Mouse (Mus musculus): ENCODE results near the gene Cuedc2. TPM values are rescaled to one million over a fixed set of nuclear protein-coding genes. Genes with fewer than 3 reads are reported as not detected.
A peak's percentile ranks its signal among the peaks of the same experiment; 100 is the strongest.

The Cuedc2 gene
- polyA plus RNA-seq, 1 experiment from 2014 or later, result 167 TPM

DNA sequence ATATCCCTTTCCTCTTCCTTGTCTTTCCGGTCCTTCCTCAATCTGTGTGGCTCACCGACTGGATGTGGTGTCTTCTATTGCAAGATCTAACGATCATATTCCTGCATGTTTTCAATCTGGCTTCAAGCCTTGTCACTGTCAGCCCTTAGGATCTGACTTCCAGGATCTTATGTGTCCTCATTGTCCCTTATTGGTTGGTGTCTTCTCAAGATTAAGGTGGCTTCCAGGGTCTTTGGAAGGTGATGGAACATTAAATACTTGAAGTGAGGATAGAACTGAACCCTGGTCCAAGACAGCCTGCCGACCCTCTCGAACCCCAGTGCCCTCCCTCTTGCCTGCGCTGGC, 412 bp upstream of the Cuedc2 start:
- no peaks in the 10 kb centered on the region for H3K9me3 ChIP-seq (replicated peaks)
- H3K27me3 ChIP-seq, result peaks cover 4% of the 10 kb centered on the region; the same call in 1 of the 2 replicates
- peak overlapping the region; percentile 74 for H3K4me2 ChIP-seq (replicated peaks)
- 51% methylated on average over 6 of the region's 6 CpGs for WGBS
- H3K27ac ChIP-seq (replicated peaks), result peak overlapping the region; percentile 40
- H3K4me1 ChIP-seq, result peaks cover 15% of the 10 kb centered on the region
- no peaks in the 10 kb centered on the region for H3K36me3 ChIP-seq
- no peak overlapping the region for H3K9ac ChIP-seq
- H3K4me3 ChIP-seq (replicated peaks), result peak overlapping the region; percentile 79
- no peak for ATAC-seq (ENCODE audit: insufficient number of reproducible peaks, low FRiP score, low TSS enrichment, low read depth)

DNA sequence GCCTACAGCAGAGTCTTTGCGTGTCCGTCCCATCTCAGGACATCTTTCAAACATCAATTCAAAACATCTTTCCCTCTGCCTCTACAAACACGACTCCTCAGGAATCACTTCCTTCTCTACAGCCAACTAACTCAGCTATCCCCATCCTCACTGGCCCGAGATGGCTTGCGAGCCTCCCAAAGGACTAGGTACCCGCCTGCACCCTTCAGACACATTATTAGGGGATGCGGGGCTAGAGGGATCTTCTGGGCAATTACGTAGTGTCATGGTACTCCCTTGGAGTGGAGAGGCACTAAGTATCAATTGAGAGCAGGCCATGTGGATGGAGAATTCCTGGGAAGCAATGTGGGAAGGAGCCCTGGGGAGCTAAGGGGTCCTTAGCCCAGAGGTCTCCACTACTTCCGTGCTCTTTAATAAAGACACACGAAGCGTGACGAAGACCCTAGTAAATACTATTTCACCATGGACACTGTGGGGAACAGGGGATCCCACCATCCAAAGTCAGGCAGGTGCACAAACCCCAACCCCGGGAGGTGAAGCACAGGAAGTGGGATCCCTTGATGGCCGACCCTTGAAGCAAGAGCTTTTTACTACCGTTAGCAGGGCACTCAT, 677 bp downstream of the Cuedc2 start:
- Histone ChIP-seq H3K4me1 (peaks cover 15% of the 10 kb centered on the region), H3K4me3 (replicated peaks) (peak overlapping the region; percentile 79), H3K27ac (replicated peaks) (peak overlapping the region; percentile 48; the same call in 1 of the 2 replicates), H3K36me3 (no peaks in the 10 kb centered on the region), H3K9ac (peak overlapping the region; percentile 74), H3K4me2 (replicated peaks) (peak overlapping the region; percentile 74), H3K27me3 (no peaks in the 10 kb centered on the region), H3K9me3 (replicated peaks) (no peaks in the 10 kb centered on the region)
- ATAC-seq (ENCODE audit: insufficient number of reproducible peaks, low FRiP score, low TSS enrichment, low read depth), result no peak
- WGBS, result 33% methylated on average over 15 of the region's 15 CpGs

DNA sequence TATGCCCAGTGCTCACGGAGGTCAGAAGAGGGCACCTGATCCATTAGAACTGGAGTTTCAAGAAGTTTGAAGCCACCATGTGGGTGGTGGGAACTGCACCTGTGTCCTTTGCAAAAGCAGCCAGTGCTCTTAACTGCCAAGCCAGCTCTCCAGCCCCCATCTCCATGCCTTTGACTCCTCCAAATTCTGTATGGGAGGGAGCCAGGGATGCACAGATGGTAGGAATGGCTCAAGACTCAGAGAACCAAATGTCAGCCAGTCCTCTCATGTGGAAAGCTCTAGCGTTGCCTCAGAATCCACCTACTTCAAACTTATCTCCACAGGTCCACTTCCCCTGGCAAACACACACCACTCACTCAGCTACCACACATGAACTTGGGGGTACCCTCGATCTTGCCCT, 4.6 kb downstream of the Cuedc2 start:
- H3K27ac ChIP-seq (replicated peaks), result no peak overlapping the region
- no peak overlapping the region for H3K9ac ChIP-seq
- H3K27me3 ChIP-seq, result no peaks in the 10 kb centered on the region
- no peak overlapping the region for H3K4me2 ChIP-seq (replicated peaks)
- no peak overlapping the region for H3K4me3 ChIP-seq (replicated peaks)
- WGBS, result 87% methylated on average over 3 of the region's 3 CpGs
- no peak for ATAC-seq (ENCODE audit: insufficient number of reproducible peaks, low FRiP score, low TSS enrichment, low read depth)
- H3K9me3 ChIP-seq (replicated peaks), result no peaks in the 10 kb centered on the region
- H3K4me1 ChIP-seq, result peaks cover 26% of the 10 kb centered on the region
- H3K36me3 ChIP-seq, result peaks cover 13% of the 10 kb centered on the region

DNA sequence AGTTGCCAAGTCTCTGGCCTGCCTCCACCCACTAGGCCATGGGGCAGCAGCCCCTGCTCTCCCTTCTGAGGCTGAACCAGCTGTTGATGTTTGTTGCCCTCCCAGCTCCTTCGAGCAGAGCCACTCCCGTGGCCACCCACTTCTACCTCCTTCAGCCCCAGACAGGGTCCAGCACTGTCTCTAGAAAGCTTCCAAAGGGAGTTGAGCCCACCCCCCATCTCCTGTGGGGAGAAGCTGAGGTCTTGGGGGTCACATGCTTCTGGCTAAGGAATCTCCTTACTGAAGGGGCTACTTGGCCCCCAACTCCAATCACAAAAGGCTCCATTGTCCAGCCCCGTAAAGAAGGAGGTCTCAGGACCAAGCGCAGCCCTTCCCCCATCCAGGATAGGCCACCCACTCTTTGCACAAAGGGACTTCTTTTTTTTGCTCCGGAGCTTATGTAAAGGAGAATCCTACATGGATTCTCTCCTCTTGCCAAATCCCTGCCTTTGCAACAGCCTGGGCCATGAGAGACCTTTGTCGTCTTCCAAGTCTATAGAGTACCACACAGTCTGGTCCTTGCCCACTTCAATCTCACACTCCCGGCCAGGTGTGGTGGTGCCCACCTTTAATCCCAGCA, 5.7 kb downstream of the Cuedc2 start:
- Histone ChIP-seq H3K9me3 (replicated peaks) (no peaks in the 10 kb centered on the region), H3K4me1 (peaks cover 29% of the 10 kb centered on the region), H3K36me3 (peaks cover 13% of the 10 kb centered on the region), H3K27me3 (no peaks in the 10 kb centered on the region), H3K9ac (no peak overlapping the region), H3K4me3 (replicated peaks) (no peak overlapping the region), H3K27ac (replicated peaks) (no peak overlapping the region), H3K4me2 (replicated peaks) (no peak overlapping the region)
- 43% methylated on average over 7 of the region's 7 CpGs for WGBS
- no peak for ATAC-seq (ENCODE audit: insufficient number of reproducible peaks, low FRiP score, low TSS enrichment, low read depth)

- H3K27ac ChIP-seq (replicated peaks), result no peak overlapping the region
- H3K27me3 ChIP-seq, result peaks cover 7% of the 10 kb centered on the region
- H3K4me3 ChIP-seq (replicated peaks), result no peak overlapping the region
- no peaks in the 10 kb centered on the region for H3K9me3 ChIP-seq (replicated peaks)
- WGBS, result 75% methylated on average over 3 of the region's 3 CpGs
- no peak for ATAC-seq (ENCODE audit: insufficient number of reproducible peaks, low FRiP score, low TSS enrichment, low read depth)
- H3K36me3 ChIP-seq, result peaks cover 13% of the 10 kb centered on the region
- H3K4me2 ChIP-seq (replicated peaks), result no peak overlapping the region
- no peak overlapping the region for H3K9ac ChIP-seq
- H3K4me1 ChIP-seq, result peaks cover 32% of the 10 kb centered on the region
Observed at GRCm38 (mm10) chr19:46331936-46332335, 6.6 kb downstream of the Cuedc2 start.

DNA sequence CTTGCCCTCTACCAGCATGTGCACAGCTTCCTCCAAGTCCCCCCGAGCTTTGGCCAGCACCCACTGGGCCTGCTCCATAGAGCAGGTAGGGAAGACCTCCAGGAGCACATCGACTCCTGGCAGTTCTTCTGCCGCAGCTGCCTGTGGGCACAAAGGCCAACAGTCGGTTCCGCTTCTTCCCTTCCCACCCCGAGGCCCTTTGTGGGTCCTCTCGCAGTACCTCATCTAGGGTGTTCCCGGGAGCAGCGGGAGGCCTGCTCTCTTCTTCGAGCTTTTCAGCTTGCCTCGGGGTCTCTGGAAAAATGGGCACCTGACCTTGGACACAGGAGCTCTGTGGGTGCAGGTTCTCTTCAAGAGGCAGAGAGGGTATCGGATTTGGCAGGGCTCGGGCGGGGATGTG, 7.2 kb downstream of the Cuedc2 start:
- Histone ChIP-seq H3K27me3 (peaks cover 13% of the 10 kb centered on the region), H3K4me1 (peaks cover 38% of the 10 kb centered on the region), H3K9ac (no peak overlapping the region), H3K4me2 (replicated peaks) (no peak overlapping the region), H3K36me3 (peaks cover 13% of the 10 kb centered on the region), H3K9me3 (replicated peaks) (no peaks in the 10 kb centered on the region), H3K27ac (replicated peaks) (no peak overlapping the region), H3K4me3 (replicated peaks) (no peak overlapping the region)
- no peak for ATAC-seq (ENCODE audit: insufficient number of reproducible peaks, low FRiP score, low TSS enrichment, low read depth)
- 85% methylated on average over 14 of the region's 14 CpGs for WGBS

DNA sequence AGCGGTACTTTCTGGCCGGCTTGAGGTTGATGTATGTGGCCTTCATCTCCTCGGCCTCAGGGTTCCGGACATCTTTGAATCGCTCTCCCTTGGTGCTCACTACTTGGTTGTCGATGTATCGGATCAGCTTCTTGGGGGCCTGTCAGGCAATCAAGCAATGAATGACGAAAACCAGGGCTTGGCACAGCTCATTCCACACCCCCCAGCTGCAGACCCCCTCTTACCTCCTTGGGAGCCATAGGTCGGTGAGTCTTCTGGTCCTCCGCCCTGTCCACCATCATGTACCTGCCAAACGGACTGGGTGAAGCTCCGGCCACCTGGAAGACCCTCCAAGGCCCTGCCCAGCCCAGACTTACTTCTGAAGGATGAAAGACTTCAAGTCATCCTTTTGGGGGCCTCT, 7.8 kb downstream of the Cuedc2 start:
- Histone ChIP-seq H3K36me3 (peaks cover 13% of the 10 kb centered on the region), H3K27me3 (peaks cover 20% of the 10 kb centered on the region), H3K27ac (replicated peaks) (no peak overlapping the region), H3K9ac (no peak overlapping the region), H3K4me1 (peaks cover 38% of the 10 kb centered on the region), H3K4me2 (replicated peaks) (no peak overlapping the region), H3K4me3 (replicated peaks) (no peak overlapping the region), H3K9me3 (replicated peaks) (no peaks in the 10 kb centered on the region)
- no peak for ATAC-seq (ENCODE audit: insufficient number of reproducible peaks, low FRiP score, low TSS enrichment, low read depth)
- 91% methylated on average over 12 of the region's 12 CpGs for WGBS

DNA sequence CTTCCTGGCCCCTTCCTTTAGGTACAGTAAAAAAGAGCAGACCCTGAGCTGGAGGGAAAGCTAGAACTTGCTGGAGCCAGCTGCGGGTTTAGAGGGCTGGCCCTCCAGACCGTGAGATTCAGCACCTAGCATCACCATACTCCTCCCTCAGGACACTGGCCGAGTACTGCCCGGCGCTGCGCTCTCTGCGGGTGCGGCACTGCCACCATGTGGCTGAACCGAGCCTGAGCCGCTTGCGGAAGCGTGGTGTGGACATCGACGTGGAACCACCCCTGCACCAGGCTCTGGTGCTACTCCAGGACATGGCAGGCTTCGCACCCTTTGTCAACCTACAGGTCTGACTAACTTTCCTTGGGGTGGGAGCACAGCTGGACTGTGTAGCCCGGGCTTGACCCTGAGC, 8.6 kb downstream of the Cuedc2 start:
- Histone ChIP-seq H3K36me3 (peaks cover 13% of the 10 kb centered on the region), H3K9ac (no peak overlapping the region), H3K4me2 (replicated peaks) (peak overlapping the region; percentile 100), H3K27me3 (peaks cover 27% of the 10 kb centered on the region), H3K4me1 (peaks cover 38% of the 10 kb centered on the region), H3K9me3 (replicated peaks) (no peaks in the 10 kb centered on the region), H3K4me3 (replicated peaks) (peak overlapping the region; percentile 78), H3K27ac (replicated peaks) (no peak overlapping the region; the same call in 1 of the 2 replicates)
- 8% methylated on average over 16 of the region's 16 CpGs for WGBS
- ATAC-seq (ENCODE audit: insufficient number of reproducible peaks, low FRiP score, low TSS enrichment, low read depth), result 0 out of 2 replicates have a peak, but pooled peaks have one; percentile 21

GRCm38 (mm10) chr19:46329031-46329641, 9.4 kb downstream of the Cuedc2 start:
- Histone ChIP-seq H3K27me3 (peaks cover 35% of the 10 kb centered on the region), H3K4me1 (peaks cover 38% of the 10 kb centered on the region), H3K9ac (peak overlapping the region; percentile 47), H3K36me3 (peaks cover 13% of the 10 kb centered on the region), H3K4me2 (replicated peaks) (peak overlapping the region; percentile 100), H3K27ac (replicated peaks) (peak overlapping the region; percentile 92), H3K9me3 (replicated peaks) (no peaks in the 10 kb centered on the region), H3K4me3 (replicated peaks) (peak overlapping the region; percentile 78)
- no peak for ATAC-seq (ENCODE audit: insufficient number of reproducible peaks, low FRiP score, low TSS enrichment, low read depth)
- WGBS, result 1% methylated on average over 54 of the region's 54 CpGs

- Histone ChIP-seq H3K9me3 (replicated peaks) (no peaks in the 10 kb centered on the region), H3K36me3 (peaks cover 13% of the 10 kb centered on the region), H3K4me1 (peaks cover 38% of the 10 kb centered on the region), H3K4me3 (replicated peaks) (peak within 1 kb of the TSS; percentile 78), H3K9ac (peak within 1 kb of the TSS; percentile 47), H3K27ac (replicated peaks) (peak within 1 kb of the TSS; percentile 92), H3K4me2 (replicated peaks) (peak within 1 kb of the TSS; percentile 100), H3K27me3 (peaks cover 43% of the 10 kb centered on the region)
- peak; percentile 90 for ATAC-seq (ENCODE audit: insufficient number of reproducible peaks, low FRiP score, low TSS enrichment, low read depth)
- under 1% methylated on average over 81 of the region's 81 CpGs for WGBS
Observed at GRCm38 (mm10) chr19:46328081-46329030, 10.1 kb downstream of the Cuedc2 start, which contains the start of gene Fbxl15. Fbxl15 (plus strand) TSS chr19:46328184.

All from embryonic facial prominence, embryonic 15.5 days (tissue).